Mouse (Mus musculus): ENCODE data around the gene Ctsw. TPM values are rescaled to one million over a fixed set of nuclear protein-coding genes. Genes with fewer than 3 reads are reported as not detected.

Gene Ctsw
- total RNA-seq, 2 experiments from 2014 or later = 0.24 to 0.50 TPM

DNA sequence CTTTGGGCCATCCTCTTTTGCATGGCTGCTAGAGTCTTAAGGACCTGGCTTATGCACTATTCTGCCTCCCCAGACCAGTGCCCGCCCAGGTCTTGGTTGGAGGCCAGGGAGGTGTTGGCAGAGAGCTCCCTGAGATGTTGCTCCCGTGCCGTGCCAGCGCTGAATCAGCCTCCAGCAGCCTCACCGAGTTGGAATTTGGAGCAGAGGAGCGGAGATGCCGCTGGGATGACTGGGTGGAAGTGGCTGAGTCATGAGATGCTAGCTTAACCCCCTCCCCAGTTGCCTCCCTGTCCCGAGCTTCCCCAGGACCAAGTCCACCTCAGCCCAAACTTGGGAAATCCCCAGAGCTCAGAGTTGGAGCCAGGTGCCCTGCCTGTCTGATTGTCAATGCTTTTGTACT lies 38.5 kb downstream of the Ctsw start:
- peak; percentile 69 for DNase-seq

- no peak for DNase-seq
Observed at GRCm38 (mm10) chr19:5429219-5429618, 39.1 kb downstream of the Ctsw start.

DNA sequence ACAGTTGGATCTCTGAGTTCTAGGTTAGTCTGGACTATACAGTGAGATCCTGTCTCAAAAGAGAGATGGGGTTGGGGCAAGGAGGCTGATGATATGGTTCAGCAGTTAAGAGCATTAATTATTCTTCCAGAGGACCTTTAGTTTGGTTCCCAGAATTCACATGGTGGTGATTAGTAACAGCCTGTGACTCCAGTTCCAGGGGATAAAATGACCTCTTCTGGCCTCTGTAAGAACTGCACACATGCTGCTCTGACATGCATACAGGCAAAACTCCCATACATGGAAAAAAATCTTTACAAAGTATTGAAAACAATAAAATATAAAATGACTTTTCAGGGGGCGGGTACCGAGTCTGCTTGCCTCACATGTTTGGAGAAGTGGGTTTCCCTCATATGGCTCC lies 40.2 kb downstream of the Ctsw start:
- DNase-seq = peak; percentile 55

- no peak for DNase-seq
Observed at GRCm38 (mm10) chr19:5426640-5427290, 41.5 kb downstream of the Ctsw start.

- no peak for DNase-seq
Observed at GRCm38 (mm10) chr19:5425906-5426565, 42.3 kb downstream of the Ctsw start.

DNA sequence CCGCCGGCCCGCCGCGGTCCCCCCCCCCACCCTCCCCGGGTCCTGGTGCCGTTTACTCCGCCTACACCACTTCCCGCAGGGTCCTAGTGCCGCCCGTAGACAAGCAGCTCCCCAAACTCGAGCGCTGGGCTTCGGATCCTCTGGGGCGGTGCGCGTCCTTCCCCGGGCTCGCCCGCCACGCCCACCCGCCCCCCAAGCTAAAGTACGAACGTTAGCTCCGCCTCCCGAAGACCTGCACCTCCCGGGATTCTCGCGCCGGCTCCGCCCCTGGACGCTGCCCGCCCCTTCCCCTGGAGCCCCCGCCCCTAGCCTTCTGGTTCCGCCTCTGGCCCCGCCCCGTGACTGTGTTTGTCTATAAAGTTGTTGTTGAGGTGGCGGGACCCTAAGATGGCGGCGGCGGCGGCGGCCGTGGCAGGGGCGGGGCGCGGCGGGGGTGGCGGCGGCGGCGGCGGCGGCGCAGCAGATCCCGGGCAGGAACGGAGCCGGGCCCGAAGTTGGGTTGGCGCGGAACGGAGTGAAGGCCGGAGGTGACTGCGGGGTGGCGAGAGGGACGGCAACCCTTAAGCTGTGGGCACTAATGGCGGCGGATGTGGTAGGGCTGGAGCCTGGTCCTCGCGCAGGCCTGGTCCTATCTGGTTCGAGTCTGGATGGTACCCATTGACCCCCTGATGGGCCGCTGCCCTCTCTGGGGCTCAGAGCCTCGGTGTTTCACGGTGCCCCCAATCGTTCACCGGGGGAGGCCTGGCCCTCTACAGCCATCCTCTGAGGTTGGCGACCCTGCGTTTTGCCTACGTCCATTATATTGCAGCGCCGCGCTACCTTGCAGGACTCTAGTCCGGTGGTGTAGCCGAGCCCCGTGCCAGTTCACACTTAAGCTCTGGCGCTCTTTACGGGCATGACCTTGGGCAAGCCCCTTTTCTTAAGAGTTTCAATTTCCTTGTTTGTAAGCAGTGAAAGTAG lies 43.2 kb downstream of the Ctsw start, which contains the start of the genes Drap1 and AI837181:
Gene Drap1 (minus strand): TSS at position 198 of the 960 bp plus-strand sequence.
Gene AI837181 (plus strand): TSS at position 363 of the 960 bp plus-strand sequence.
- DNase-seq = peak; percentile 97

DNA sequence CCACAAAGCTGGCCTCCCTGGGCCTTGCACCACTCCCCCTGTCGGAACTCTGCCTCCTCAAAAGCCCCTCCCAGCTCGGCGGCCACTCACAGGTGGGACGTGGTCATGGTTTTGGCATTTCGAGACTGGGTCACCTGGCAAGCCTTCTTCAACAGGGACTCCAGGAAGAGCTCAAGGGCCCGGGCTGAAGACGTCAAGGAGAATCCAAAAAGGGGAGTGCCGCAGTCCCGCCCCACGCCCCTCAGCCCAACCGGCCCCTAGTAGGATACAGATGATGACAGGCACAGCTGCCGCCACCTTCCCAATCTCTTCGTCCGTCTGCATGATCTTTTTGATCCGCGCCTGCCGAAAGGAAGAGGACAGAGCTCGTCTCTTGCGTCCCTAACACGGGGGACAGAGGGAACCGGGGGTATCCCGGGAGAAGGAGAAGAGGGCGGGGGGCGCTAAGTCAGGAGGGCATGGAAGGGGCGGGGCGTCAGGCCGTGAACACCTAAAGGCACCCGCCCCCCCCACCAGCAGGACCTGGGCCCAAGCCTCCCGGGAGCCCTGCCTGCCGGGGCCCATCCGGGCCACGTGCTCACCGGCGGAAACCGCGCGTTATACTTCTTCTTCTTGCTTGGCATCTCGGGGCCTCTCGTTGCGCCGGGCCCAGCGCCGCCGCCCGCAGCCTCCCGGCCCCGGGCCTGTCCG lies 44.1 kb downstream of the Ctsw start:
- peak; percentile 76 for DNase-seq

DNA sequence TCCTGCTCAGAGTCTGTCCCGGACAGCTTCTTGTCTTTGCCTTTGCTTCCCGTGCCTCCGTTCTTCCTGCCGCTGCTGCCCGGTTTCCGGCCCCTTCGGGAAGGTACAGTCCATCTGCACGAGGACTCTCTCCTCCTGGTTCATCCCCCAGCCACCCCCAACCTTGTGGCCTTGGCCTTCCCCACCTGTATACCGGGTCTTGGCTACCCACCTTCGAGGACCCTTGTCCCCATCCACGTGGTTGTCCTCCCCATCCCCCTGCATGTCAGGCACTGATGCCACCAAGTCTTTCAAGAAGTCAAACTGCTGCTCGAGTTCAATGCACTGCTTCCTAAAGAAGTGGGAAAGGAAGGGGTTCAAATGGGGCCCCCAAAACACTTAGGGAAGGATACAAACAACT lies 44.7 kb downstream of the Ctsw start:
- no peak for DNase-seq

DNA sequence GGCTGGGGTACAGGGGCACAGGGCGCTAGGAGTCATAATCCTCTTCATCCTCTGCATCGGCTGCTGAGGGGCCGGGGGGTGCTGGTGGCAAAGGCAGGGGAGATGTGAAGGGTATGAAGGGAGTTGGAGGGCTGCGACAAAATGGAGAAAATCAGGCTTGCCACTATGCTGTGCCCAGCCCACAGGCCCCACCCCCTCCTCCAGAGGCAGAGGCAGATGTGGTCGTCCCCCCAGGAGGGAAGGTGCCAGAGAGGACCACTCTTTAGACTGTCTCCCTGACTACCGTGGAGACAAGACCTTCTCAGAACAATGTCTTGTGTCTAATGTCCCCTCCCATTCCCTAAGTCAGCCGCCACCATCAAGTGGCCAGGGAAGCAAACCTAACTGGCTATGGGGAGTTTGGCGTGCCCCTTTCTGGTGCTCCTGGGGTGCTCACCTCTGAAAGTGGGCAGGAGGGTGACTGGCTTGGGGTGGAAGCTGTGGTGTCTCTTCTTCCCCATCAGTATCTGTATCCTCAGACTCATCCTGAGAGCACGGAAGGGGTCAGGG lies 45.3 kb downstream of the Ctsw start:
- DNase-seq = no peak

- DNase-seq = no peak
Observed at GRCm38 (mm10) chr19:5422267-5422666, 46.0 kb downstream of the Ctsw start.

GRCm38 (mm10) chr19:5421784-5422183 lies 46.5 kb downstream of the Ctsw start:
- DNase-seq = no peak

DNA sequence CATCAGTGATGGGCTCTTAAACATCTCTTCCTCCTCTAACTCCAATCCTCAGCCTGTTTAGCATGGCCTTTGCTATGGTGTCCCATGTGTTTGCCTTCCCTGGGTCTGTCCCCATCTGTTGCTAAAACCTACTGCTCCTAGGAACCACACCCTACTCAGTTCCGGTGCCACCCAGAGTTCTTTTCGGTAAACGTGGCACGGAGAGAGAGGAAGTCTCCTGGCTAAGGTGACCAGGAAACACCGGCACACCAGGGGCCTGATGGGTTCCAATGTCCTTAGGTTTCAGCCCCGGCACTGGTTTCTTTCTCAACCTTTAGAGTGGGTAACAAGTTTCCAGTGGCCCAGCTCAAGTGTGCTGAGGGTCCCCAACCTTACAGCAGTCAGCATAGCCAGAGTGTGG lies 47.7 kb downstream of the Ctsw start:
- DNase-seq = no peak

DNA sequence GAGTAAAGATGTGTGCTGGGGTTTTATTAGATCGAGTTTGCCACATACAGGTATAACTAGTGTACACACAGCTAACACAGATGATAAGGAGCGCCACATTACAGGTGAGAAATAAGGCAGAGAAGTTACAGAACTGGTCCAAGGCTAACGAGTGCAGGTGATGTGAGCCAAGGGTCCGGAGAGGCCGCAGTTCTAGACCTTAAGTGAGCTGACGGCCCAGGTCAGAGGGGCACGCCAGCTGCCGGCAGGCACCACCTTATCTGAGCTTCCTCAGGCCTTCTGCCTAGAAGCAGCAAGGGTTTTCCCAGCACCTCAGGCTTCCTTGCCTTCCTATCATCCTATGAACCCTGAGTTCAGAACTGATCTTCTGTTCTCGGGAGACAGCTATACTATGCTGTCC lies 48.7 kb downstream of the Ctsw start:
- no peak for DNase-seq

GRCm38 (mm10) chr19:5418750-5419466 lies 49.4 kb downstream of the Ctsw start:
- no peak for DNase-seq

Other genes starting within 250 kb of the Ctsw start
- 10 to 100 TPM; 27.6 to 28.7 TPM for gene Pacs1, start 195.4 kb downstream of the Ctsw start, total RNA-seq (2021)
- 100 to 1,000 TPM; 136 to 139 TPM for gene Sf3b2, start 173.1 kb downstream of the Ctsw start, total RNA-seq (2021)
- 1 to 10 TPM; 7.4 to 9.3 TPM for gene Gal3st3, start 170.2 kb downstream of the Ctsw start, total RNA-seq (2021)
- gene Catsper1, start 132.8 kb downstream of the Ctsw start, total RNA-seq (2021) = not detected
- gene Cst6, start 118.9 kb downstream of the Ctsw start, total RNA-seq (2021) = 1 to 10 TPM in 1 of 2 experiments, under 1 TPM in 1; 0.81 to 3.0 TPM
- 10 to 100 TPM; 35.0 to 37.3 TPM for gene Eif1ad, start 101.8 kb downstream of the Ctsw start, total RNA-seq (2021)
- gene Banf1, start 101.3 kb downstream of the Ctsw start, total RNA-seq (2021) = 100 to 1,000 TPM; 234 to 244 TPM
- gene Sart1, start 79.8 kb downstream of the Ctsw start, total RNA-seq (2021) = 10 to 100 TPM; 52.6 to 54.1 TPM
- under 1 TPM; 0.45 to 0.48 TPM for gene Tsga10ip, start 66.0 kb downstream of the Ctsw start, total RNA-seq (2021)
- 100 to 1,000 TPM; 231 to 246 TPM for gene Drap1, start 43.5 kb downstream of the Ctsw start, total RNA-seq (2021)
- 10 to 100 TPM; 35.2 to 35.3 TPM for gene AI837181, start 43.4 kb downstream of the Ctsw start, total RNA-seq (2021)
- not detected for gene Fosl1, start 21.0 kb downstream of the Ctsw start, total RNA-seq (2021)
- gene Ccdc85b, start 10.6 kb downstream of the Ctsw start, total RNA-seq (2021) = 10 to 100 TPM; 13.5 to 13.9 TPM
- gene Fibp, start 7.9 kb downstream of the Ctsw start, total RNA-seq (2021) = 100 to 1,000 TPM; 106 to 118 TPM
- gene Efemp2, start 5.4 kb upstream of the Ctsw start, total RNA-seq (2021) = 10 to 100 TPM; 36.7 to 37.8 TPM
- 10 to 100 TPM; 27.9 to 32.9 TPM for gene Mus81, start 19.9 kb upstream of the Ctsw start, total RNA-seq (2021)
- gene Cfl1, start 21.9 kb upstream of the Ctsw start, total RNA-seq (2021) = 100 to 1,000 TPM; 719 to 727 TPM
- gene 1700020D05Rik, start 35.3 kb upstream of the Ctsw start, total RNA-seq (2021) = 1 to 10 TPM; 1.5 to 2.1 TPM
- gene Snx32, start 42.0 kb upstream of the Ctsw start, total RNA-seq (2021) = 1 to 10 TPM; 7.8 to 7.9 TPM
- gene Ovol1, start 92.1 kb upstream of the Ctsw start, total RNA-seq (2021) = not detected
- 1 to 10 TPM; 3.8 to 4.6 TPM for gene Ap5b1, start 99.5 kb upstream of the Ctsw start, total RNA-seq (2021)
- 10 to 100 TPM; 92.4 to 94.5 TPM for gene Rnaseh2c, start 133.4 kb upstream of the Ctsw start, total RNA-seq (2021)
- 10 to 100 TPM; 38.3 to 49.2 TPM for gene Kat5, start 141.7 kb upstream of the Ctsw start, total RNA-seq (2021)
- 10 to 100 TPM; 33.0 to 38.6 TPM for gene Rela, start 169.0 kb upstream of the Ctsw start, total RNA-seq (2021)
- 10 to 100 TPM; 40.2 to 42.2 TPM for gene Sipa1, start 195.2 kb upstream of the Ctsw start, total RNA-seq (2021)
- gene Map3k11, start 220.2 kb upstream of the Ctsw start, total RNA-seq (2021) = 10 to 100 TPM; 39.8 to 40.0 TPM
- 10 to 100 TPM; 42.5 to 42.7 TPM for gene Pcnx3, start 220.4 kb upstream of the Ctsw start, total RNA-seq (2021)
- gene Kcnk7, start 235.9 kb upstream of the Ctsw start, total RNA-seq (2021) = not detected